Mouse (Mus musculus) thymus, postnatal 4 days (tissue): ENCODE results near the gene Dnm3.

Experiments
- DNase-seq: peaks from one replicate; pipeline ENCODE4 v3.0.0; 2021

The Dnm3 gene

DNA sequence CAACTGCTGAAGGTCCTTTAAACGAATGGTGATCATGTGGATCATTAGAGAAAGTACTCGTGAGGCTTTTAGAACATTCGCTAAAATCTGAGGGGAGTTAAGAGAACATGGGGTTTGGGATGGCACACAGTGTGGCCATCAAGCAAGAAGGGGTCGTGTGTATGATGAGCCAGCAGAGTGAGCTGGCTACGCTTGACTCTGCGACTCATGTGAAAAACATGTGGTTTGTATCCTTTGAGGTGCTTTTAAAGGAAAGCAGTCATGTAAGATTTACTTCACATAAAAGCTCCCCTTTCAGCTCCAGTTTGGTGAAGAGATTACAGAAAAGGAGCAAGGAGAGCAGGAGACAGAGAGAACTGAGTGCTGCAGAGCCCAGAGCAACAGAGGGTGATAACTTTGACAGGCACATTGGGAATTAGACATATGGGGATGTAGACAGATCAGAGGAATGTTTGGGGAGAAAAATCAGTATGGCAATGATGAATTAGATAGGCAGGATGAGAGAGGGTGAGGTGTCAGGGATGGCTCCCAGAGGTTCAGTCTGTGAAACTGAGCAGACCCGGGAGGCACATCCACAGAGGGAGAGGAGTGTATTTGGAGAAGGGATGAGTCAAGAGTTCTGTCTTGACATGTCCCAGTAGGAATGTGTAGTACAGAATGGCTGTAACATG, 234.7 kb downstream of the Dnm3 start:
- no peak for DNase-seq

DNA sequence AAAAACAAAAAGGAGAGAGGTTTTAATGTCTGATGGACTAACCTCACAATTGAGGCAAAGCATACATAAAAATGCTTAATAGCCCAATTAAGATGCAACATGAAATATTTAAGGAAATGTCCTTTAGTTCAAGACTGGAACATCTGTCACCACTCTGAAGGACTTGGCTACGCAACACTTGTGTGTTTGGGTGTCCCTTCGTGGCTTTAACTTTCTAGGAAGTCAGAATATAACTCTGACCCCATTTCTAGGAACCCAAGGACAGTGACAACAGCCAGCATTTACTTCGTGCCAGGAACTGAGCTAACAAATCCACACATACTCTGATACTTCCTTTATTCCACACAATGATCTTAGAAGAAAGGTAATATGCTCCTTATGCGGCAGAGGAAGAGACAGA, 237.1 kb downstream of the Dnm3 start:
- DNase-seq = no peak

DNA sequence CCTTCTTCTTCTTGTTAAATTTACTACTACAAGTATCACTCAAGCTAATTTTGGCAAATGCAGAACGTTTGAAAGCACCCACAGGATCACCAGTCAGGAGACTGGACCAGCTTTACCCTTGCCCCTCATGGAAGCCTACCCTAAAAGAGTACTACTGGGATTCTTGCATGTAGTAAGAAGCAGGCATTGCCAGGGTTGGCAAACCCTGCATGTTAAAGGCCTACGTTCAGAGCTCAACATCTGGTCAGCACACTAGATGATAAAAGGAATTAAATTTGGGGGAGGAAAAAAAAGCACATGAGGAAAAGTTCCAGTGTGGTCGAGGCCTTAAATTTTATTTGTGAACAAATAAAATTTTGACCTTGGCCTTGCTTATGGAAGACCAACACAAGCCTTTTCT, 239.2 kb downstream of the Dnm3 start:
- DNase-seq = no peak

DNA sequence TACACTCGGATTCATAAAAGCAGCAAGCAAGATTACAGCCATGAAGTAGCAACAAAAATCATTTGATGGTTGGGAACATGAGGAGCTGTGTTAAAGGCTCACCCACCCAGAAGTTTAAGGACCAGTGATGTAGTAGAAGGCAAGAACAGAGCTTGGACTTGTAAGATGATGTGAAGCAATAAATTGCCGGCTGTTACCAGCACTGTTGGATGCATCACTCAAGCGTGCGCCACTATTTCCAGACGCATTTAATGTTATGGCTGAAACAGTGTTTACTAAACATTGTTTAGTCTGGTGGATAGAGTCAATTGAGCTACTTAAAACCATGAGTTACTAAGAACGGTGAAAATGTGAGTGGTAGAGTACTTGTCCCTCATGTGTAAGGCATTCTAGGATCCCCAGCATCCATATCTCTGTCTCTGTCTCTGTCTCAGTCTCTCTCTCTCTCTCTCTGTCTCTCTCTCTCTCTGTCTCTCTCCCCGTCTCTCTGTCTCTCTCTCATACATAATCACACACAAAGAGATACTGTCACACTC, 241.1 kb downstream of the Dnm3 start:
- DNase-seq = no peak

DNA sequence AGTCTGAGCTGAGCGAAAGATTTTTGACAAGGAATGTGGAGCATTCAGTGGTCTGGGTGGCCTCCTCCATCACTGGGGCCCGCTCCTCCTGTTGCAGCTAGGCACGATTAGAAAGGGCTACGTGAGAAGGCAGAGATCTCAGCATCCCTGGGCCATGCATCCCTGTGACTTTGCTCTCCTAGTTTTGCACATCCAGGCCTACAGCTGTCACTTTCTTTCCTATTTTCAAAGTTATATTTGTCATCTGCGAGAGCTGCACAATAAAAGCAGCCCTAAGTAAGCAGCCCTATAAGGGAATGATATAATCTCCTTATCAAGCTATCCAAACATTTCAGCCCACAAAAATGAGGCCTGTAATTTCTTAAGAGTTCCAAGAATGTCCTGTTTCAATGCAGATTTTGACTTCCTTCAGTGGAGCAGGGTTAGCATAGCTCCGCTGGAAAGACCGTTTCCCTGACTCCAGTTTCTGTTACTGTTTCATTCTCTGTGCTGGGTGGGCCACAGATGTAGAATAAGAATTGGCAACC, 252.2 kb downstream of the Dnm3 start:
- DNase-seq = no peak

DNA sequence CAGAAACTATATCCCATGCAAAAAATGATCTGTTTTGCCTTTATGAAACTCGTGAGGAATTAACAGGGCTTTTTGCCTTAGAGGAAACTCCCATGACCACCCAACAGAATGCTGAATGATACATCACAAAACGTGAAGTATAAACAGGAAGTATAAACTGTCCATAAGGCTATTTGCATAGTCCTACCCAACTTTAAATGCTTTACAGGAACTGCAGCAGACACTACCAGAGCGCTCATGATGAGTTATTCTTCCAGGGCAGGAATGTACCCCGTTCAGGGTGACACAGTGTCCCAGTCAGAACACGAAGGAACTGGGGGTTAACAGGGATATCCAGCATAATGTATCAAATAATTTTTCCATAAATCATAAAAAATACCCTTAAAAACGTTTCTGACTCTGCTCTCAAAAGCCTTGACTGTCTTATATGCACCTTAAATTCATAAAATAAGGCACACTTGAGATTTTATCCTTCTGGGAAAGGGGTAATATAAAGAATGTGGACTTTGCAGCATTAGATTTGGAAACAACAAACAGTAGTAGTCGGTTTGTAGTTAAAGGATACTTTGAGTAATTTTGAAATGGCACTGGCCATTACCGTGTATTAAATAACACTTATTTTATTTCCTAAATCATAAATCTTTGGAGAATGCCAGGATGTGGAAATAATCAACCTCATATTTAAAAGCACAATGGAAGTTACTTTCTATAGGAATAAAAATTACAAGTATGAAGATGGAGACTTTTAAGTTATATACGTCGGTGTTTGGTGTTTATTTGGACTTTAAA, 252.8 kb downstream of the Dnm3 start:
- no peak for DNase-seq

DNA sequence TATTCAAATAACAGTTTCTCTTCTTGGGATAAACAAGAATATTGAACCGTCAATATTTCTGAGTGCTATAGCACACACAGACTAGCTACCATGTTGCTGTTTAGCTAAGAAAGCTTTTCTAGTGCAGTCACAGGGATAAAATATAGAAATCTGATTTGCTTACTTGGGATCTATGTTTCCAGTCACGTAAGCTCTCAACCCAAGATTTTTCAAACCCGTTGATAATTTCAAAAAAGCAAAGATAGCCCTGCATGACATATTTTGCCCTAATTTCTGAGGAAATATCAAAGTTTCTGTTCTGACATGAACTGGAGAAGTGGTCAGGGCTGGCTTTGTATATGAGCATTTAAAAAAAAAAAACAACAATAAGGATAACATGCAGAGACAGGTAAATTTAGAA, 253.8 kb downstream of the Dnm3 start:
- no peak for DNase-seq

DNA sequence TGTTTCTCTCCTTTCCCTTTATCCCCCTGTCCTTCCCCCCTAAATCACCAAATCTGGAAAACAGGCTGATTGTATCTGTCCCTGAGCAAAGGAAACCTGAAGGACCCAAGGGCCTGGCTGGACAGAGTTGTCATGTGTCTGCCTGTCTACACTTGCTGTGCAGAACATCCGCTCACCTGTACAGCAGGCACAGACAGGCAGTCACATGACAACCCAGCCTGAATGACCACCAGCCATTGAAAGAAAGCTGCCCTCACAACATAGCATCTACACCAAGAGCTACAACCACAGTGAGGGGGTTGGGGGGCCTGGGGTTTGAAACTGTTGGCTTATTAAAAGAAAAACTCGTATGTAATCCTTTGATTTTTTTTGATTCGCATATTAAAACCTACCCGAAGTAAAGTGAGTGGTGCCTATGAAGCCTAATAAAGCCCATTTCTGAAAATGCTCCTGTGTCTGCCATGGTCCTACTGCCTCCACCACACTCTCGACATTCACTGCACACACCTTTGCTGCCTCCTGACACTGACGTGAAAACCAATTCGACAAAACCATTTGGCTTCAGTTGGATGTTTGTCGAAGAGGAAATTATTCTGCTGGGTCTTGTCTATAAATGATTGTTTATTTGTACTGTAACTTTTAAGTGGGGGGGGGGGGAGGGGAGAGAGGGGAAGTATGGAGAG, 254.4 kb downstream of the Dnm3 start:
- no peak for DNase-seq

DNA sequence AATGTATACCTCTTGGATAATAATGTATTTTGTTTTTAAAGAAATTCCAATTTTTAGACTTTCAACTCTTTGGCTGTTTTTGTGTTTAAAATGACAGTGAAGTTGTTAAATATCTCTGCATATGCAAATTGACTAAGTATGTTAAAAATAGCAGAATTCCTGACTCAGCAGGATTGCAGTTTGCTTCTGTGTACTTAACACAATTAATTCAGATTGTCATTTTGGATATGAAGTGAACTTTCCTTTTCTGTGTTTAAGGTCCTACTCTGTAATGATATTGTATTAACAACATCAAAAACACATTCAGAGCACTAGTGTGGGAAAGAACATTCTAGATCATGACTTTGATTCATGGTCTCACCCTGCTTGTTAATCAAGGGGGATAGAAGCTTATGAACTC, 255.5 kb downstream of the Dnm3 start:
- no peak for DNase-seq

DNA sequence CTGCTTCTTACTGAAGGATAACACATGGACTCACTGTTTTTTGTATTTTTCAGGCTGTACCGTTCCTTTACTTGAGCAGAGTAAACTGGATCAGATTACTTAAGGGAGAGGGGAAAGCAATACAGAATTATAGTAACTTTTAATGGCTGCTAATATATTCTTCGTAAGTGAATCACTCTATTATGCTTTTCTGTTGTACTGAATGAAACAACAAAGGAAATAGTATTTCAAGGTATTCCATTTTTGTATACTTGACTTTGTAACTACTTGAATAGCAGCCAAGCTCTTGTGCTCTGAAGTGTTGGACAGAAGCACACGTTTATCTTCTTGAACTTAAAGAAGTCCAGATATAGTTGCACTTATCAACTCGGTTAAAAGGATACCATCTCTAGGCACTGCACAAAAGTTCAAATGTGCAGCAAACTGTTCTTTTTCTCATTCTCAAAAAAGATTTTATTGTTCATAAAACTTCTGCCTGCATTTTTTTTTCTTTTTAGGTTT, 256.0 kb downstream of the Dnm3 start:
- DNase-seq = no peak

DNA sequence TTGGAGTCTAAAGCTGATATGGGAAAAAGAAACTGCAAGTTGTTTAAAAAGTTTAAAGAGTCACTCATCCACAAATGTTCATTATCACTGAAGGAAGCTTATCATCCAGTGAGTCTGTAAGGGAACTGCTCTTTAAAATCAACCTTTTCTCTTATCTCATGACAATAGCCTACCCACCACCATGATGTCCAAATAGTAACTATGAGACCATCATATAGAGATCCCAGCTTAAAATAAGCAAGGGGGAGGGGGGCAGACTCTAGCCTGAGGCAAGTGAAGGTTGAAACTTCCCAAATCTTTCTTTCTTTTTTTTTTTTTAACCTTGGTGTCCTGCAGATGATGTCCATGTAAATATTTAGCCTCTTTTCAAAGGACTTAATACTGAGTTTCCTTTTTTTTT, 256.9 kb downstream of the Dnm3 start:
- no peak for DNase-seq

DNA sequence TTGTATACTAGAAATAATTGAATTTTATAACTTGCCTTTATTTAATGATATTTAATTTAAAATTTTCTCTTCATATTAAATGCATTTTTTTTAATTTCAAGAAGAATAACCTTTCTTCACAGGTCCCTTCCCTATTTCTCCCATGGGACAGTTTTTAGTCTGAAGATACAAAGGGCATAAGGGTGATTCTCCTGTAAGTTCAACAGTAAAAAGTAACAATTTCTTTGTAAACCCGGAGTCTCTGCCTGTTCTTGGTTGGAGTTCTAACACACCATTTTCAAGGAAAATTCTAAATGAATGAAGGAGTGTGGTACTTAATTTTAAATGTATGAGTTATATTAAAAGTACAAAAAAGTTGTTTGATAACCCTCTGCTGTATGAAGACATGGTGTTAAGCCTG, 258.1 kb downstream of the Dnm3 start:
- DNase-seq = no peak

DNA sequence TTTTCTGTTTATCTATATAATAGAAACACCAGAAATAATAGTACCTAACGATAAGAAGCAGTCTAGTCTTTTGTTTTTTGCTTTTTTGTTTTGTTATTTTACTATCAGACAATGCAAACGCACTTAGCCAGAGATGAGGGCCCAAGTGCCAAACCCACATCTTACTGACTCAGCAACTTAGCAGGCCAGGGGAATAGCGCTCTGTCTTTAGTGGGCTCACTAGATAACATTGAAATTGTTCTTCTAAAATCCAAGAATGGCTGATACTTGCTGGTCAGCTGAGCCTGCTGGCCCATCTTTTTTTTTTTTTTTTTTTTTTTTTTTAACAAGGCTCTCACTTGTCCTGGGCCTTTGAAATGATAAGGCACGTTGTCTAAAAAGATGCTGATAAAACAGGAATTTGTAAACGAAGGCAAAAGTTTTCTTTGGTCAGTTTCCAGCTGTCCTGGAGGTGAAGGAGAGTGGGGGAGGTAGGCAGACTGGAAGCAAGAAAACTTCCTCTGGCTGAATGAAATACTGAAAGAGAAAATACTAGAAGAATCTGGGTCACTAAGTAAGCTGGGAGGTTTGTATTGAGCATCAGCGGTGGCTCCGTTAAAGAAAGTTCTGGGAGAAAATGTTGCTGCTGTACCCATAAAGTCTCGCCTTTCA, 259.2 kb downstream of the Dnm3 start:
- no peak for DNase-seq

DNA sequence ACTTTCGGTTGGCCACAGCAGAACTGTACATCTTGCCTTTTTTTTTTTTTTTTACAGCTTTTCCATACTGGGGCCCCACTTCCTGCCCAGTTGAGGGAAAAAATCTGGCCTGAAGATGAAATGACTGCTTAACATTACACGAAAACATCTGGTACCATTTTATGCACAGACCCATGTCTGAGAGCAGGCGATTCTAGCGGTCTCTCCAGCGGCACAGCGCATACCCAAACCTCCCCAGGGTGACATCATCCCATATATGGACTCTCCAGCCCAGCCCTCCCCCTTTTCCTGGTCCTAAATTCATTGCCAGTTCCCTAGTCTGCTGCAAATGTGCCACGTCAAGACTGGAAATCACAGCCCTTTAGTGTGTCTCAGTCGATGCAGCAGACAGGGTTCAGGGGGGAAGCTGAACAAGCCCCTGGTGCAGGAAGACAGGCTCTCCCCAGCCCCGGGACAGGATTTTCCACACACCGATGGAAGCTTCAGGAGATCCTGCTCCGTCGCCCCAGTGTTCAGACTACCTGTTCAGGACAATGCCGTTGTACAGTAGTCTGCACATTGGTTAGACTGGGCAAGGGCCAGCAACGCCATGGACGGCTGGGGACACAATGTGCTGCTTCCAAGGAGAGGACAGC, 260.4 kb downstream of the Dnm3 start:
- DNase-seq = no peak

DNA sequence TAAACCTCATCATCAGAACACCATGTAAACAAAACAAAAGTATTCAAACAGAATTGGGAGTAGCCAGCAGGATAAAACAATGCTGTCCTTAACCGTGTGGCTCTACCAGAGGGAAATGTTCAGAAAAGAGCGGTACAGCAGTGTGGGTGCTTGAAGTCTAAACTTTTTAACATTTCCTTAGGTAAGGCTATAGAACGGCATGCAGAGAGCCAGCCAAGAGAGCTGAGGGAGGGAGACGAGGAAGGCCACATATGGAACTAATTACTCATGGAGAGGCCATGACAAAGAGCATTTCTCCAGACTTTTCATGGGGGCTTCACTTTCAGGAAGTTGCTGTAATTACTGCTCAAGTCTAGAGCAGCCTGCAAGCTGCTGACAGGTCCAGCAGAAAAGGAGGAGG, 261.2 kb downstream of the Dnm3 start:
- DNase-seq = no peak

DNA sequence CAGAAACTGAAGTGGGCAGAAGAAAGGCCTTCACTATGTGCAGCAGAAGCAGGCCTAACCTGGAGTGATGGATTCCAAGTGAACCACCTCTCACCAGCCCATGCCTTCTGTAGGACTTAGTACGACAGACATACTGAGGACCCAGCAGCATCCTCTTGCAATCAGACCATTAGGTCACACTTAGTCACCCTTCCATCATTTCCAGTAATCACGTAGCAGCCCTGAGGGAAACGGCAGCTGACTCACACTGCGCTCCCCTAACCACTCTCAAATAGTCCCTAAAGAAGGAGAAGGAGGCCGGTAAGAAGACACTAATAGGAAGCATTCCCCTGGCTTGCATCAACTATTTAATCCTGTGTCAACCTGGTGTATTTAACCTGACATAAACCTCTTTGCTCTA, 262.1 kb downstream of the Dnm3 start:
- DNase-seq = no peak

DNA sequence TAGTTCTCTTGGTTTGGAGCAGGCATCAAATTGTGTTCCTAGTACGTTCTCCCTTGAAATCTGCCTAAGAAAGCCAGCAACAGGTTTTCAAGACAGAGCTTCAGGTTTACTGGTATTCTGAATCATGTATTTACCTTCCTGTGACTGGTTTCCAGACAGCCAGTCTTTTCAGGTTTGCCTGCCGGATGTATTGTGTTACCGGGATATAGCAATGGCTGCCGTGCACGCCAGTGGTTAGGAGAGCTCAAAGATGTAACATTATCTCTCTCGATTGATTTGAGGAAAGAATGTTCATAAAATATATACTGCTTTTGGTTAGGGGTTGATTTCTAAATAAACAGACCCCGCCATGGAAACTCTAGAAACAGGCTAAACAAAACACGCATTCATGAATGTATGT, 264.8 kb downstream of the Dnm3 start:
- DNase-seq = no peak

DNA sequence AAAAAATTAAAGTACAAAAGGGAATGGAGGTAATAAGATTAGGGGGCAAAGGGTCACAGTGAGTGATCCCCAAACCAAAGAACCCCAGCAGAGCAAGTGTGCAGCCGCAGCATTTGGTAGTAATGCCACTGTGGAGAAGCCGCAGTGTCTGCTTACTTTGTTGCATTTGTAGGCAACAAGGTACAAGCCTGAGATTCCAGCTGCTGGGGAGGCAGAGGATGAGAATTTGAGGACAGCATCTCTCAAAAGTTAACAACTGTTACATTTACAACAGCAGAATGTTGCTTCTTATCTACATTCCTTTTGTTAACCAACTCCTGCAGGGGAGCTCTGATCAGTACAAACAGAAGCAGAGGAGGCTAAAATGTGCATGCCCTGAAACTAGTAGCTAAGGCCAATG, 267.3 kb downstream of the Dnm3 start:
- no peak for DNase-seq

DNA sequence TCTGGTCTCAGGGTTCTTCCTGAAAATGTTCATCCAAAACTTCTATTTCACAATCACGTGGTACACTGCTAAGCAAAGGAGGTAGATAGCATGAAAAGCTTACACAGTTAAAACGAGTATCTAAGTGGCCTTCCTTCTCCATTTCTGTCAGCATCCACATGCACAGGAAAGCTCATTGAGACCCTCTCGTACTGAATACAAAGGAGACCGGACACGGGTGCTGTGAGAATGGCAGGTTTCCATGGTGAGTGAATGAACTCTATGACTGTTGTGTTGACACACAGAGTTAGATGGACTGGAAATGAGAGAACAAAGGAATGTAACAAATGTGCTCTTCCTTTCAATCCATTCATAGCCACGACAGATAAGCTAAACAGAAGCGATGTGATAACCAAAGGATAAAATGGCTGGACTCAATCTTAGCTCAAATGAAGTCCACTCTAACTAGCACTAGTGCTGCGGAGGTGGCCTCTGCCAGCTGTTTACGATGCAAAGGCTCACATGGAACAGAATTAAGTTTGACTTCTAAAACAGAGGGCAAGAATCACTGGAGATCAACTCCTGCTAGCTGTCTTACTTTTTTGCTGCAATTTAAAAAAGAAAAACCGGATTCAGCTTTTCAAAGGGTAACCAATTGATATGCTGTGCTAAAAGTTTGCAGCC, 268.2 kb downstream of the Dnm3 start:
- no peak for DNase-seq

DNA sequence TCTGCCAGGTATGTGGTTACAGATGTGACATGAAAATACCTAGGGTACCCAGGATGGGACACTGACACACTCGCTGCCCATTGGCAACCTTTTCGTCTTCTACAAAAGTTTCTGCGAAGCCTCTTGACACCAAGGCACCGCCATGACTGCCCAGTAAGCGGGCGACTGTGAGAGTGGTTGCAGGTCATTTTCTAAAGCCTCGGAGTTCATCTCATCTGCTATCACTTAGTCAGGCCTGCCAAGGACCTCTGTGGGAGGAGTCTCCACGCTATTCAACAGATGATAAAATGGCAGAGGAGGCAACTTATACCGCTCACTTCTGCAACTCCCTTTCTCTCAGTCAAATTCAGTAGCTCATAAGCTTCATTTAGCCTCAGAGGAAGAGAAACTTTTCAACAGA, 268.8 kb downstream of the Dnm3 start:
- no peak for DNase-seq

DNA sequence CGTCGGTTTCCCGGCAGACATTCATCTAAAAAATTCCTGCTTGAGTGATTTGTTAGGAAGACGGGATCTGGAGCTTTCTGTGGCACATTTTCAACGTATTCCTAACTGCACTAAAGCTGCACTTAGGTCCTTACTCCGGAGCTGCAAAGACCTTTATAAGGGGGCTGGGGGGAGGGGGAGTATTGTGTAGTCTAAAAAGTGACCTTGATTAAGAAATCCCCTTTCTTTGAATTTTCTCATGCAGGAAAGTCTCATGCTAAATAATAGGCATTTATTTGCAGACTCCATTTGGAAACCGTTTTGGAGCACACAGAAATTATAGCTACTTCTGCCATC, 270.2 kb downstream of the Dnm3 start:
- DNase-seq = no peak
